Mouse (Mus musculus) spleen, adult 12 weeks (tissue): ENCODE measurements around the gene Ttyh3.

Source experiments
- DNase-seq: peaks from one replicate; pipeline ENCODE4 v3.0.0; 2022; ENCODE audit warnings: low spot score

Gene Ttyh3

DNA sequence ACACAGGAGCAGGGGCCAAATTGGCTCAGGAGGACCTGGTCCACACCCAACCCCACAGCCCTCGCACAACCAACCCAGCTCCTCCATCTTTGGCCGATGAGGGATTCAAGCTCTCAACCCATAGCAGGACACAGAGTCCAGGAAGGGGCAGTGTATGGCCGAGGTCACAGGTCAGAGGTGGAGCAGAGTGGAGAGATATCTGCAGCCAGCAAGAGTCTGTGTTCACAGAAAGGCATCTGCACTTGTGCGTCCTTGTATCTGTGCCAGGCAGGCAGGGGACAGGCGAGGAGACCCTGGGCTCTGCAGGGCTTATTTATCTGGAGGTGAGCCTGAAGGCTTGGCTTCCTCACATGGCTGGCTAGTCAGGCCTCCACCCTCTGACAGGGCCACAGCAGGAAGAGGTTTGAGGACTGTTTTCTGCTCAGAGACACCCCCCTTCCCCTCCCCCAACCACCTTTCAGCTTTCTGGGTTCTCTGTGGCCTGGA is 73.4 kb downstream of the Ttyh3 start:
- DNase-seq: no peak

DNA sequence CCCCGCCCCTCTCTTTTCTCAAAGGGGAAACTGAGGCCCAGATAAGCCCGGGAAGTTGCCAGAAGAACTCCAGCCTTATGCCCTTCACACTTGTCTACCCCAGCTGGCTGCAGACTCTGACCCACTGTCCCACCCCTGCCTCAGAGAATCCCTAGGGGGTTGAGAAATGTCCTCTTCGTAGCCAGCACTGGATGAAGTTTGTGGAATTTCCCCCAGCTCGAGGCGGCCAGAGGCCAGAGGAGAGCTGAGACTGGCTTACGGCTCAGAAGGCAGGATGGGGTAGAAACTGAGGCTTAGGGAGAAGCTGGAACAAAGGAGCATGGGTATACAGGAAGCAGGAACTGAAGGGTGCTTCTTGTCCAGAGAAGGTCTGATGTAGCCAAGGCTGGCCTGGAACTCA is 76.2 kb downstream of the Ttyh3 start:
- DNase-seq: no peak

- DNase-seq: no peak
Observed at GRCm38 (mm10) chr5:140571673-140572072, 77.2 kb downstream of the Ttyh3 start.

GRCm38 (mm10) chr5:140571201-140571600 is 77.6 kb downstream of the Ttyh3 start:
- no peak for DNase-seq
